8 mouse cellular contexts compared by ENCODE assay signal in genomic region chr1:59269951-59270689, GRCm38 (mm10). TPM values are rescaled to one million over a fixed set of nuclear protein-coding genes. Genes with fewer than 3 reads are reported as not detected.
DNase-seq lines count a peak whose midpoint lies in the region; ATAC-seq and TF ChIP-seq lines count a peak whose summit lies in the region.
"Had no signal": no experiment of that assay in that cellular context is flagged by ENCODE, and none has a peak within 500 bp of the region (broad histone marks: within the 10 kb centered on the region; RNA-seq: fewer than 3 reads in every experiment).

No protein-coding gene starts in this region.

- no peak for TF ChIP-seq CTCF in forebrain, postnatal 0 days (IDR thresholded peaks at IDR 0.05; ENCODE audit: low read depth)

- H3K9me3 ChIP-seq in forebrain, postnatal 0 days (ENCODE audit: low read length) = no peaks in the 10 kb centered on the region
- H3K9me3 ChIP-seq in kidney, embryonic 15.5 days (replicated peaks) = no peaks in the 10 kb centered on the region
- no peaks in the 10 kb centered on the region for H3K9me3 ChIP-seq in stomach, embryonic 14.5 days (ENCODE audit: control insufficient read depth, low read depth, low read length)

- no peaks in the 10 kb centered on the region for H3K4me1 ChIP-seq in forebrain, postnatal 0 days (ENCODE audit: insufficient read depth)
- H3K4me1 ChIP-seq in kidney, embryonic 15.5 days = peaks cover 13% of the 10 kb centered on the region; the same call in 1 of the 2 replicates
- H3K4me1 ChIP-seq in stomach, embryonic 14.5 days (ENCODE audit: control insufficient read depth, insufficient read depth, low read length) = peaks cover 12% of the 10 kb centered on the region

- no peak overlapping the region for H3K27ac ChIP-seq in forebrain, postnatal 0 days (ENCODE audit: low read depth, low read length)
- peak overlapping the region; percentile 51 for H3K27ac ChIP-seq in kidney, embryonic 15.5 days
- H3K27ac ChIP-seq in stomach, embryonic 14.5 days (ENCODE audit: low read length) = peak overlapping the region; percentile 39; the same call in 1 of the 2 replicates
- H3K27ac ChIP-seq: layer of hippocampus, adult 2 months had no signal

- H3K36me3 ChIP-seq in forebrain, postnatal 0 days (ENCODE audit: insufficient read depth) = no peaks in the 10 kb centered on the region
- H3K36me3 ChIP-seq in kidney, embryonic 15.5 days = no peaks in the 10 kb centered on the region
- H3K36me3 ChIP-seq in stomach, embryonic 14.5 days (ENCODE audit: control insufficient read depth, insufficient read depth, low read length) = no peaks in the 10 kb centered on the region

- no peaks in the 10 kb centered on the region for H3K27me3 ChIP-seq in forebrain, postnatal 0 days (ENCODE audit: insufficient read depth, low read length)
- H3K27me3 ChIP-seq in kidney, embryonic 15.5 days = no peaks in the 10 kb centered on the region
- H3K27me3 ChIP-seq in stomach, embryonic 14.5 days (ENCODE audit: control insufficient read depth, insufficient read depth, low read length) = no peaks in the 10 kb centered on the region

- peak; percentile 83 for DNase-seq in 3T3-L1 (ENCODE audit: low read depth, low spot score)
- DNase-seq in R1 (ENCODE audit: low read depth, low spot score) = peak; percentile 25
- peak; percentile 36 for DNase-seq in forebrain, postnatal 0 days
- no peak for DNase-seq in cerebellum, adult 9-11 months
- no peak for DNase-seq in left cerebral cortex, postnatal 36 days (ENCODE audit: low spot score in 2 of 2)

- intact Hi-C loops in left cerebral cortex, postnatal 36 days (cut with DNase I) = no loop called here

- no peak overlapping the region for H3K9ac ChIP-seq in forebrain, postnatal 0 days
- H3K9ac ChIP-seq in kidney, embryonic 15.5 days = no peak overlapping the region
- no peak overlapping the region for H3K9ac ChIP-seq in stomach, embryonic 14.5 days (replicated peaks; ENCODE audit: low read depth, low read length)

- no peak overlapping the region for H3K4me2 ChIP-seq in forebrain, postnatal 0 days (ENCODE audit: low read depth)
- H3K4me2 ChIP-seq in kidney, embryonic 15.5 days = peak overlapping the region; percentile 12; the same call in 1 of the 2 replicates
- H3K4me2 ChIP-seq in stomach, embryonic 14.5 days (replicated peaks; ENCODE audit: low read depth, low read length) = peak overlapping the region; percentile 1; the same call in 1 of the 2 replicates

- ATAC-seq in forebrain, postnatal 0 days = peak; percentile 45
- ATAC-seq in kidney, embryonic 15.5 days (replicated peaks; ENCODE audit: low FRiP score) = no peak
- no peak for ATAC-seq in stomach, embryonic 14.5 days (ENCODE audit: insufficient number of reproducible peaks, insufficient read depth, low FRiP score, low read depth)

- WGBS in forebrain, postnatal 0 days = 44% methylated on average over 20 of the region's 20 CpGs
- 43% methylated on average over 20 of the region's 20 CpGs for WGBS in kidney, embryonic 15.5 days
- 28% methylated on average over 20 of the region's 20 CpGs for WGBS in stomach, embryonic 14.5 days

- no peak overlapping the region for H3K4me3 ChIP-seq in forebrain, postnatal 0 days (ENCODE audit: low read depth, low read length)
- H3K4me3 ChIP-seq in kidney, embryonic 15.5 days (replicated peaks) = no peak overlapping the region
- H3K4me3 ChIP-seq in stomach, embryonic 14.5 days (ENCODE audit: low read depth, low read length) = no peak overlapping the region
- H3K4me3 ChIP-seq: layer of hippocampus, adult 2 months had no signal

RNA-seq across cellular contexts. Expression of gene Cdk15, which starts 13.4 kb away (rescaled TPM):
- total RNA-seq in forebrain, postnatal 0 days (2014; rRNA removed) = 0.14 TPM in 1 of 2 replicates, not detected in the other
- 0.62 and 1.0 TPM in 2 replicates for polyA plus RNA-seq in forebrain, postnatal 0 days (2015; fragmentation: Nextera tagmentation; extraction: Ambion mirVana)
- polyA plus RNA-seq in kidney, embryonic 15.5 days (2015; fragmentation: Nextera tagmentation; extraction: Ambion mirVana) = 0.64 and 0.74 TPM in 2 replicates
- polyA plus RNA-seq in stomach, embryonic 14.5 days (2014; fragmentation: Nextera tagmentation; extraction: Ambion mirVana) = not detected in 2 replicates
- total RNA-seq in left cerebral cortex, postnatal 36 days (2021) = 1 to 10 TPM in 1 of 2 experiments, under 1 TPM in 1; 0.35 to 1.1 TPM
- total RNA-seq: layer of hippocampus, adult 2 months had no signal

RNA-seq across cellular contexts. Expression of gene Als2, which starts 33.1 kb away (rescaled TPM):
- total RNA-seq in forebrain, postnatal 0 days (2014; rRNA removed) = 27.5 and 39.4 TPM in 2 replicates
- 7.8 and 11.0 TPM in 2 replicates for polyA plus RNA-seq in forebrain, postnatal 0 days (2015; fragmentation: Nextera tagmentation; extraction: Ambion mirVana)
- polyA plus RNA-seq in kidney, embryonic 15.5 days (2015; fragmentation: Nextera tagmentation; extraction: Ambion mirVana) = 10.9 and 12.9 TPM in 2 replicates
- polyA plus RNA-seq in stomach, embryonic 14.5 days (2014; fragmentation: Nextera tagmentation; extraction: Ambion mirVana) = 8.3 and 10.3 TPM in 2 replicates
- 10 to 100 TPM; 37.2 to 37.9 TPM for total RNA-seq in left cerebral cortex, postnatal 36 days (2021)

Comparison
In these comparisons a context has a peak if more than half of its experiments do, and no peak if none do; other contexts are left out.
1. DNase-seq: peak in 3T3-L1 (single experiment), R1 (single experiment) and forebrain, postnatal 0 days (single experiment); none in cerebellum, adult 9-11 months (single experiment) and left cerebral cortex, postnatal 36 days (0 of 2).